Mouse (Mus musculus): ENCODE measurements around the gene Gucy2d.

GRCm38 (mm10) chr7:98492331-98492730, 52.1 kb downstream of the Gucy2d start:
- TF ChIP-seq POLR2A (IDR thresholded peaks at IDR 0.05; ENCODE audit: insufficient read depth, low read depth, low read length) (no peak), CTCF (IDR thresholded peaks at IDR 0.05; ENCODE audit: insufficient read depth, low read depth, low read length) (no peak)
